Mouse (Mus musculus): ENCODE measurements around the gene BC147527. TPM values are rescaled to one million over a fixed set of nuclear protein-coding genes. Genes with fewer than 3 reads are reported as not detected.
"Not testable (repeated sequence)": the region's sequence is repeated elsewhere in the genome, so short reads cannot be mapped to it uniquely, and the experiment has no call there.

BC147527 gene
- polyA plus RNA-seq, 1 experiment from 2014 or later = not detected

DNA sequence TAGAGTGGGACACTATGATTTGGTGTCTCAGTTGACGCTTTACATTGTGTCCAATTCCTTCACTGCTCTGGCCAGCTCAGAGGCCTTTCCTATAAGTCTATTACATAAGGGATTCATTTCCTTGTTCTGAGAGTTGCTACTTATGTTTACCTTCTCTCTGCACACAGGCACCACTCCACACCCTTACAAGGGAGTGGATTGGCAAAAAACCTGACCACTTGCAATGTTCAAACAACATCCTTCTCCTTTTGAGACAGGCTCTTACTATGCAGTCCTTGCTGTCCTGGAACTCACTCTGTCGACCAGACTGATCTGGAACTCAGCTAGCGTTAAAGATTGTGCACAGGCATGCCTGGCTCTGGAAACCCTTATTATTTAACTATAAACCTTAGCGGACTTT lies 10.6 kb downstream of the BC147527 start:
- Histone ChIP-seq H3K9me3 (ENCODE audit: control insufficient read depth, low read length) (no peaks in the 10 kb centered on the region), H3K4me1 (ENCODE audit: control insufficient read depth, insufficient read depth, low read length) (no peaks in the 10 kb centered on the region), H3K36me3 (ENCODE audit: control insufficient read depth, insufficient read depth, low read length) (no peaks in the 10 kb centered on the region), H3K9ac (replicated peaks; ENCODE audit: low read depth, low read length) (no peak overlapping the region), H3K27me3 (ENCODE audit: control insufficient read depth, insufficient read depth, low read length) (no peaks in the 10 kb centered on the region), H3K4me2 (ENCODE audit: low read depth, low read length) (no peak overlapping the region), H3K27ac (ENCODE audit: low read depth, low read length) (no peak overlapping the region), H3K4me3 (ENCODE audit: low read depth, low read length) (no peak overlapping the region)
- WGBS = 76% methylated on average over 4 of the region's 4 CpGs
- no peak for ATAC-seq (ENCODE audit: low read depth)

DNA sequence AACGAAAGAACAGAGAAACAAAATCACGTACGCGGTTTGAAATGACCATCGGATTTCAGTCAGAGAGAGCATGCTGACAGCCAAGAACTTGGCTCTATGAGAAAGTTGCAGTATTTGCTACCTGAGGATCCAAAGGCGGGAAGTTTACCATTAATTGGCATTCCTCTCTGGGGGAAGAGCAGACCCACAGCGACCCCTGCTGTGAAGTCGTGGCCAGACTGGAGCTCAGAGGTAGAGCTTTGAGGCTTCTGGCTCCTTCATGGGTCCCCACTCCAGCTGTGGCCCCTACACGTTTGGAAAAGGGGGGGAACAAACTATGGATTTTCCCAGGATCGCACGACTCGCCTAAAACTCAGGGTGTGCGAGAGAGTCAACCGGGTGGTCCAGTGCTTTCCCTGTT lies 13.4 kb downstream of the BC147527 start:
- 50% methylated on average over 14 of the region's 14 CpGs for WGBS
- no peak overlapping the region for H3K4me3 ChIP-seq (ENCODE audit: low read depth, low read length)
- H3K36me3 ChIP-seq (ENCODE audit: control insufficient read depth, insufficient read depth, low read length) = no peaks in the 10 kb centered on the region
- H3K9me3 ChIP-seq (ENCODE audit: control insufficient read depth, low read length) = no peaks in the 10 kb centered on the region
- ATAC-seq (ENCODE audit: low read depth) = no peak
- no peaks in the 10 kb centered on the region for H3K4me1 ChIP-seq (ENCODE audit: control insufficient read depth, insufficient read depth, low read length)
- H3K27me3 ChIP-seq (ENCODE audit: control insufficient read depth, insufficient read depth, low read length) = no peaks in the 10 kb centered on the region
- no peak overlapping the region for H3K9ac ChIP-seq (replicated peaks; ENCODE audit: low read depth, low read length)
- no peak overlapping the region for H3K27ac ChIP-seq (ENCODE audit: low read depth, low read length)
- H3K4me2 ChIP-seq (ENCODE audit: low read depth, low read length) = no peak overlapping the region

DNA sequence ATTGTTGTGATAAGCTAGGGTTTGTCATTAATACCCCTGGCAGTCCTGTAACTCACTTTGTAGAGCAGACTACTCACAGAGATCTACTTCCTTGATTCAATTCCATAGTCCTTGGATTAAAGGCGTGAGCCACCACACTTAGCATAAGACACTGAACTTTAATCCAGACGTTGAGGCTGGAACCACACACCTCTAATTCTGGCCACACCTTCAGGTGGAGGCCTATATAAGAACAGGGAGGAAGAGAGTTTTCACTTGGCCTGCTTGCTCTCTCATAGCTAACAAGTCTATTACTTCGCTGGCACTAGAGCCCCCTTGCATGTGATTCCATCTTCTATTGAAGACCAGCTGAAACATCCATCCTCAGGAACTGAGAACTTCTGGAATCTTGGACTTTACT lies 16.4 kb downstream of the BC147527 start, which contains the start of gene Tcstv3:
Tcstv3 (plus strand) TSS at position 301 of the 400 bp plus-strand sequence.
- ATAC-seq (ENCODE audit: low read depth); H3K4me1 ChIP-seq (ENCODE audit: control insufficient read depth, insufficient read depth, low read length); H3K4me2 ChIP-seq (ENCODE audit: low read depth, low read length); H3K9ac ChIP-seq (replicated peaks; ENCODE audit: low read depth, low read length); H3K36me3 ChIP-seq (ENCODE audit: control insufficient read depth, insufficient read depth, low read length); H3K27me3 ChIP-seq (ENCODE audit: control insufficient read depth, insufficient read depth, low read length); H3K9me3 ChIP-seq (ENCODE audit: control insufficient read depth, low read length); H3K27ac ChIP-seq (ENCODE audit: low read depth, low read length); H3K4me3 ChIP-seq (ENCODE audit: low read depth, low read length): not testable (repeated sequence)
- WGBS = 80% methylated on average over 3 of the region's 3 CpGs

DNA sequence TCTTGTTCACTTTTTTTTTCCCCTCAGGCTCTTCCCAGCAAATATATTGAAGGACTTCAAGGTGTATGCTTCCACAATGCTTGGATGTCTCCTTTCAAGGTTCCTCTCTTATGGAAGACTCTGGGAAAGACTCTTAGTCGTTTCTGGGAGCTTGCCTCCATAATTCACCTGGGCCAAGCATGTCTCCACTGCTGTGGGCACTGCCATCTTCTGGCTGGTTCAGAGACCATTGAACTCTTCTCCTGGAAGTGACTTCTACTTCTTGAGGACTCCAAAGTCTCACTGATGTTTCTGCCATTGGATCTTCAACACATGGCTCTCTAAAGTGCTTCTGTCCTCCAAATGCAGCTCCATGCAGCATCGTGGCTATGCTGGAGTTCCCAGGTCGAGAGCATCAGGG lies 20.0 kb downstream of the BC147527 start:
- WGBS = 70% methylated on average over 3 of the region's 3 CpGs
- no peaks in the 10 kb centered on the region for H3K36me3 ChIP-seq (ENCODE audit: control insufficient read depth, insufficient read depth, low read length)
- no peak for ATAC-seq (ENCODE audit: low read depth)

DNA sequence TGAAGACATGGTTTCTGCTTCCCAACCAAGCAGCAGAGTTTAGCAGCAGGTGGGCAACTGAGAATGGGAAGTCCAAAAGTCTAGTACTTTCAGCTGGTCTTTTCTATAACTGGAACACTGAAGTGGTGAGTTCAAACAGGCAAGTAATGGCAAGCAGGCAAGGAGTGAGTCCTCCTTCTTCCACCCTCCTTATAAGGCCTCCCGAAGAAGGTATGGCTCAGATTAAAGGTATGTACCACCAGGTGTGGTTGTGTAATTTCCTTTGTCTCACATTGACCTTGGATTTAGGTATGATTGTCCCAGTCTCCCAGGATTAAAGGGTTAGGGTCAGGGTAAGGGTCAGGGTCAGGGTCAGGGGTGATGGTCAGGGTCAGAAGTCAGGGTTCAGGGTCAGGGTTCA lies 20.5 kb downstream of the BC147527 start:
- 90% methylated on average over 1 of the region's 1 CpGs for WGBS
- Histone ChIP-seq H3K36me3 (ENCODE audit: control insufficient read depth, insufficient read depth, low read length) (no peaks in the 10 kb centered on the region), H3K4me2 (ENCODE audit: low read depth, low read length) (no peak overlapping the region), H3K9ac (replicated peaks; ENCODE audit: low read depth, low read length) (no peak overlapping the region), H3K4me3 (ENCODE audit: low read depth, low read length) (no peak overlapping the region), H3K4me1 (ENCODE audit: control insufficient read depth, insufficient read depth, low read length) (no peaks in the 10 kb centered on the region), H3K27me3 (ENCODE audit: control insufficient read depth, insufficient read depth, low read length) (no peaks in the 10 kb centered on the region), H3K9me3 (ENCODE audit: control insufficient read depth, low read length) (no peaks in the 10 kb centered on the region), H3K27ac (ENCODE audit: low read depth, low read length) (no peak overlapping the region)
- no peak for ATAC-seq (ENCODE audit: low read depth)

More for the DNA sequence above, 20.0 kb downstream of the BC147527 start:
- Histone ChIP-seq H3K27ac (ENCODE audit: low read depth, low read length) (no peak overlapping the region), H3K9ac (replicated peaks; ENCODE audit: low read depth, low read length) (no peak overlapping the region), H3K4me1 (ENCODE audit: control insufficient read depth, insufficient read depth, low read length) (no peaks in the 10 kb centered on the region), H3K4me3 (ENCODE audit: low read depth, low read length) (no peak overlapping the region), H3K4me2 (ENCODE audit: low read depth, low read length) (no peak overlapping the region), H3K9me3 (ENCODE audit: control insufficient read depth, low read length) (no peaks in the 10 kb centered on the region), H3K27me3 (ENCODE audit: control insufficient read depth, insufficient read depth, low read length) (no peaks in the 10 kb centered on the region)

Other genes starting within 250 kb of the BC147527 start
- not detected in 2 replicates for gene Gm21188, start 248.2 kb upstream of the BC147527 start, polyA plus RNA-seq (2014; fragmentation: Nextera tagmentation; extraction: Ambion mirVana)
- gene Gm20767, start 160.1 kb upstream of the BC147527 start, polyA plus RNA-seq (2014; fragmentation: Nextera tagmentation; extraction: Ambion mirVana) = not detected in 2 replicates
- not detected in 2 replicates for gene Gm21818, start 128.0 kb upstream of the BC147527 start, polyA plus RNA-seq (2014; fragmentation: Nextera tagmentation; extraction: Ambion mirVana)
- not detected in 2 replicates for gene Gm21762, start 84.4 kb upstream of the BC147527 start, polyA plus RNA-seq (2014; fragmentation: Nextera tagmentation; extraction: Ambion mirVana)
- gene Gm21731, start 61.3 kb upstream of the BC147527 start, polyA plus RNA-seq (2014; fragmentation: Nextera tagmentation; extraction: Ambion mirVana) = not detected in 2 replicates
- gene AF067061, start 37.3 kb upstream of the BC147527 start, polyA plus RNA-seq (2014; fragmentation: Nextera tagmentation; extraction: Ambion mirVana) = not detected in 2 replicates
- not detected in 2 replicates for gene Tcstv3, start 16.5 kb downstream of the BC147527 start, polyA plus RNA-seq (2014; fragmentation: Nextera tagmentation; extraction: Ambion mirVana)